8 mouse cellular contexts compared by ENCODE assay signal in the genomic region with DNA sequence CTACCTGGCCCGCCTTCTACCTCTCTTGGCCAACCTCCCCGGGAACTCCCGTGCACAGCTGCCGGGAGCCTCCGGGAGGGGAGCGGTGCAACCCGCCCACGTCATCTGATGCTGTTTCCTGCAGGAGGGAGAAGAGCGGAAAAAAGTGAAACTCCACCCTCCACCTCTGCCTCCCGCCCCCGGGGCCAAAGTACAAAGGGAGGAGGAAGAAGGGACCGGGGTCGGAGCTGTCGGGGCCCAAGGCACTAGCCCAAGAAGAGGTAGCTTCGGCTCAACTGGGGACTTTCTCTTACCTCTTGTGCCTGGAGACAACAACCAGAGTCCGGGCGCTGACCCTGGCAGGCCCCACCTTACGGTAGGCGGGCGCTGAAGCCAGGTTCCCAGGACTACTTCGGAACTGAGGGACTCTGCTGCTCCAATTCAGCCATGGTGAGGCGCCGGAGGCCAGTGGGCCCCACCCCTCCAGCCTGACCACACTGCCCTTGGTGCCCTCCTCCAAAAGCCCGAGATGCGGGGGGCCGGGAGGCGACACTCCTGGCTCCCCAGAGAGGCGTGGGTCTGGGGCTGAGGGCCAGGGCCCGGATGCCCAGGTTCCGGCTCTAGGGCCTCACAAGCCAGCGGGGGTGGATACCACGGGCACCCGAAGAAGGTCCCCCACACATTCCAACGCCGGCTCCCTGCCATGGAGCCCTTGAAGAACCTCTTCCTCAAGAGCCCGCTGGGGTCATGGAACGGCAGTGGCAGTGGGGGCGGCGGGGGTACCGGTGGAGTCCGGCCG. TPM values are rescaled to one million over a fixed set of nuclear protein-coding genes. Genes with fewer than 3 reads are reported as not detected.
DNase-seq lines count a peak whose midpoint lies in the region; ATAC-seq and TF ChIP-seq lines count a peak whose summit lies in the region.

No protein-coding gene starts in this region.

- peaks cover 54% of the 10 kb centered on the region for H3K4me1 ChIP-seq in heart, embryonic 13.5 days
- H3K4me1 ChIP-seq in kidney, postnatal 0 days (replicated peaks; ENCODE audit: insufficient read depth, low read length) = peaks cover 31% of the 10 kb centered on the region
- H3K4me1 ChIP-seq in liver, embryonic 11.5 days (replicated peaks; ENCODE audit: control insufficient read depth, insufficient read depth, low read length) = peaks cover 40% of the 10 kb centered on the region

- peaks cover 52% of the 10 kb centered on the region for H3K79me2 ChIP-seq in myocyte (ENCODE audit: control insufficient read depth, insufficient read depth)

- peaks cover 58% of the 10 kb centered on the region for H3K36me3 ChIP-seq in heart, embryonic 13.5 days
- H3K36me3 ChIP-seq in kidney, postnatal 0 days (ENCODE audit: insufficient read depth, low read length) = peaks cover 17% of the 10 kb centered on the region
- peaks cover 27% of the 10 kb centered on the region for H3K36me3 ChIP-seq in liver, embryonic 11.5 days (ENCODE audit: control insufficient read depth, insufficient read depth, low read length)
- peaks cover 3% of the 10 kb centered on the region for H3K36me3 ChIP-seq in myocyte (ENCODE audit: control insufficient read depth, insufficient read depth)

- WGBS in heart, embryonic 13.5 days = 8% methylated on average over 42 of the region's 42 CpGs
- 1% methylated on average over 42 of the region's 42 CpGs for WGBS in kidney, postnatal 0 days
- WGBS in liver, embryonic 11.5 days = 6% methylated on average over 42 of the region's 42 CpGs

- peak overlapping the region; percentile 96 for H3K27ac ChIP-seq in heart, embryonic 13.5 days (replicated peaks)
- peak overlapping the region; percentile 96 for H3K27ac ChIP-seq in kidney, postnatal 0 days
- H3K27ac ChIP-seq in liver, embryonic 11.5 days (ENCODE audit: low read depth, low read length) = peak overlapping the region; percentile 87

- TF ChIP-seq POLR2A in myocyte (IDR thresholded peaks at IDR 0.05; ENCODE audit: insufficient read length, low read depth) = peak; percentile 61

- peak; percentile 73 for ATAC-seq in CD4-positive, CD25-positive, alpha-beta regulatory T cell, adult 4 months
- ATAC-seq in heart, embryonic 13.5 days (ENCODE audit: extremely low read depth, insufficient number of reproducible peaks, low FRiP score, low TSS enrichment) = peak; percentile 40; the same call in 1 of the 2 replicates
- peak; percentile 55 for ATAC-seq in kidney, postnatal 0 days (replicated peaks; ENCODE audit: low FRiP score, low read depth)
- peak; percentile 73 for ATAC-seq in liver, embryonic 11.5 days (replicated peaks; ENCODE audit: low FRiP score)

- peak overlapping the region; percentile 81 for H3K4me3 ChIP-seq in heart, embryonic 13.5 days
- H3K4me3 ChIP-seq in kidney, postnatal 0 days (replicated peaks; ENCODE audit: low read depth, low read length) = peak overlapping the region; percentile 92
- peak overlapping the region; percentile 96 for H3K4me3 ChIP-seq in liver, embryonic 11.5 days (ENCODE audit: low read depth, low read length)
- H3K4me3 ChIP-seq in myocyte = peak overlapping the region; percentile 94

- peak overlapping the region; percentile 99 for H3K4me2 ChIP-seq in heart, embryonic 13.5 days
- peak overlapping the region; percentile 100 for H3K4me2 ChIP-seq in kidney, postnatal 0 days (ENCODE audit: low read length)
- H3K4me2 ChIP-seq in liver, embryonic 11.5 days = peak overlapping the region; percentile 99
- peak overlapping the region; percentile 95 for H3K4me2 ChIP-seq in myocyte (ENCODE audit: low read depth)

- peak overlapping the region; percentile 22 for H3ac ChIP-seq in myocyte (ENCODE audit: control insufficient read depth, insufficient read length)

- peak overlapping the region; percentile 96 for H3K9ac ChIP-seq in heart, embryonic 13.5 days
- H3K9ac ChIP-seq in kidney, postnatal 0 days (ENCODE audit: low read depth, low read length) = peak overlapping the region; percentile 86
- H3K9ac ChIP-seq in liver, embryonic 11.5 days (ENCODE audit: low read depth, low read length) = peak overlapping the region; percentile 91

- DNase-seq in c-Kit-negative CD71-positive TER-119-positive erythroid progenitor cells, embryonic 14.5 days (ENCODE audit: low read depth, low spot score) = peak; percentile 72
- peak; percentile 67 for DNase-seq in fibroblast of lung, adult 2 months (ENCODE audit: low read depth)
- DNase-seq in kidney, postnatal 0 days (ENCODE audit: low spot score) = peak; percentile 94
- DNase-seq in liver, embryonic 11.5 days (ENCODE audit: low spot score) = peak; percentile 91
- peak; percentile 85 to 90 for DNase-seq in spleen, postnatal 4 days (ENCODE audit: low spot score in 2 of 2)

- TF ChIP-seq CTCF in kidney, postnatal 0 days (IDR thresholded peaks at IDR 0.05; ENCODE audit: low read depth) = no peak

- no peaks in the 10 kb centered on the region for H3K9me3 ChIP-seq in heart, embryonic 13.5 days
- no peaks in the 10 kb centered on the region for H3K9me3 ChIP-seq in kidney, postnatal 0 days (replicated peaks; ENCODE audit: low read length)
- no peaks in the 10 kb centered on the region for H3K9me3 ChIP-seq in liver, embryonic 11.5 days (ENCODE audit: control insufficient read depth, low read length)

- no peaks in the 10 kb centered on the region for H3K27me3 ChIP-seq in heart, embryonic 13.5 days (replicated peaks)
- H3K27me3 ChIP-seq in kidney, postnatal 0 days (ENCODE audit: insufficient read depth, low read length) = no peaks in the 10 kb centered on the region
- H3K27me3 ChIP-seq in liver, embryonic 11.5 days (replicated peaks; ENCODE audit: control insufficient read depth, insufficient read depth, low read length) = no peaks in the 10 kb centered on the region
- H3K27me3 ChIP-seq in myocyte (ENCODE audit: control insufficient read depth, insufficient read depth, insufficient read length) = no peaks in the 10 kb centered on the region

TF ChIP-seq in myocyte, 11 proteins besides CTCF, POLR2A, EP300 and RAD21:
- TF ChIP-seq POLR2AphosphoS2 (IDR thresholded peaks at IDR 0.05; ENCODE audit: insufficient read length, low read depth) (peak; percentile 37), MYOG (IDR thresholded peaks at IDR 0.05; ENCODE audit: control insufficient read depth in 1 of 3, insufficient read depth in 1 of 3, insufficient read length in 2 of 3, low read depth in 2 of 3) (peak in 2 of 3 experiments; percentile 47 to 75), USF1 (IDR thresholded peaks at IDR 0.05; ENCODE audit: low read depth) (no peak), MYOD1 (IDR thresholded peaks at IDR 0.05; ENCODE audit: control insufficient read depth in 1 of 3, insufficient read length in 2 of 3, low read depth in 2 of 3) (peak in 2 of 3 experiments; percentile 4 to 62)

RNA-seq across cellular contexts. Expression of a gene that starts 1.0 kb away (rescaled TPM):
- 10 to 100 TPM; 21.6 to 23.9 TPM for polyA plus RNA-seq in CD4-positive, CD25-positive, alpha-beta regulatory T cell, adult 4 months (2017; shearing (Covaris generic))
- 13.6 and 14.9 TPM in 2 replicates for polyA plus RNA-seq in heart, embryonic 13.5 days (2015; fragmentation: Nextera tagmentation; extraction: Ambion mirVana)
- polyA plus RNA-seq in kidney, postnatal 0 days (2015; fragmentation: Nextera tagmentation; extraction: Ambion mirVana) = 14.8 and 15.0 TPM in 2 replicates
- 22.5 and 25.0 TPM in 2 replicates for polyA plus RNA-seq in liver, embryonic 11.5 days (2014; fragmentation: Nextera tagmentation; extraction: Ambion mirVana)
- polyA plus RNA-seq in myocyte (2012; fragmentation: generic; extraction: Trizol) = 34.9 TPM

RNA-seq across cellular contexts. Expression of a gene that starts 1.2 kb away (rescaled TPM):
- 1 to 10 TPM; 6.3 to 8.4 TPM for polyA plus RNA-seq in CD4-positive, CD25-positive, alpha-beta regulatory T cell, adult 4 months (2017; shearing (Covaris generic))
- polyA plus RNA-seq in heart, embryonic 13.5 days (2015; fragmentation: Nextera tagmentation; extraction: Ambion mirVana) = 23.2 and 24.0 TPM in 2 replicates
- 35.4 and 39.8 TPM in 2 replicates for polyA plus RNA-seq in kidney, postnatal 0 days (2015; fragmentation: Nextera tagmentation; extraction: Ambion mirVana)
- polyA plus RNA-seq in liver, embryonic 11.5 days (2014; fragmentation: Nextera tagmentation; extraction: Ambion mirVana) = 27.4 and 28.1 TPM in 2 replicates
- 19.0 TPM for polyA plus RNA-seq in myocyte (2012; fragmentation: generic; extraction: Trizol)

RNA-seq across cellular contexts. Expression of a gene that starts 14.4 kb away (rescaled TPM):
- polyA plus RNA-seq in CD4-positive, CD25-positive, alpha-beta regulatory T cell, adult 4 months (2017; shearing (Covaris generic)) = 1 to 10 TPM; 1.9 to 2.4 TPM
- polyA plus RNA-seq in heart, embryonic 13.5 days (2015; fragmentation: Nextera tagmentation; extraction: Ambion mirVana) = 0.29 TPM in 1 of 2 replicates, not detected in the other
- 0.32 and 0.33 TPM in 2 replicates for polyA plus RNA-seq in kidney, postnatal 0 days (2015; fragmentation: Nextera tagmentation; extraction: Ambion mirVana)
- polyA plus RNA-seq in liver, embryonic 11.5 days (2014; fragmentation: Nextera tagmentation; extraction: Ambion mirVana) = 0.14 TPM in 1 of 2 replicates, not detected in the other
- 0.12 TPM for polyA plus RNA-seq in myocyte (2012; fragmentation: generic; extraction: Trizol)

RNA-seq across cellular contexts. Expression of a gene that starts 26.2 kb away (rescaled TPM):
- 10 to 100 TPM; 19.0 to 25.6 TPM for polyA plus RNA-seq in CD4-positive, CD25-positive, alpha-beta regulatory T cell, adult 4 months (2017; shearing (Covaris generic))
- polyA plus RNA-seq in heart, embryonic 13.5 days (2015; fragmentation: Nextera tagmentation; extraction: Ambion mirVana) = 21.9 and 23.2 TPM in 2 replicates
- polyA plus RNA-seq in kidney, postnatal 0 days (2015; fragmentation: Nextera tagmentation; extraction: Ambion mirVana) = 22.5 and 26.2 TPM in 2 replicates
- polyA plus RNA-seq in liver, embryonic 11.5 days (2014; fragmentation: Nextera tagmentation; extraction: Ambion mirVana) = 32.3 and 34.8 TPM in 2 replicates
- polyA plus RNA-seq in myocyte (2012; fragmentation: generic; extraction: Trizol) = 14.4 TPM

RNA-seq across cellular contexts. Expression of a gene that starts 36.4 kb away (rescaled TPM):
- 10 to 100 TPM; 14.4 to 20.7 TPM for polyA plus RNA-seq in CD4-positive, CD25-positive, alpha-beta regulatory T cell, adult 4 months (2017; shearing (Covaris generic))
- 85.9 and 96.8 TPM in 2 replicates for polyA plus RNA-seq in heart, embryonic 13.5 days (2015; fragmentation: Nextera tagmentation; extraction: Ambion mirVana)
- polyA plus RNA-seq in kidney, postnatal 0 days (2015; fragmentation: Nextera tagmentation; extraction: Ambion mirVana) = 14.3 and 15.0 TPM in 2 replicates
- polyA plus RNA-seq in liver, embryonic 11.5 days (2014; fragmentation: Nextera tagmentation; extraction: Ambion mirVana) = 64.9 and 67.1 TPM in 2 replicates
- 97.4 TPM for polyA plus RNA-seq in myocyte (2012; fragmentation: generic; extraction: Trizol)

Comparison
In these comparisons a context has a peak if more than half of its experiments do, and no peak if none do; other contexts are left out.
1. Peak in every context shown above with its lines: DNase-seq, ATAC-seq, H3K4me3 ChIP-seq and H3K27ac ChIP-seq.